Mouse (Mus musculus): ENCODE results near the gene Plcxd3. TPM values are rescaled to one million over a fixed set of nuclear protein-coding genes. Genes with fewer than 3 reads are reported as not detected.

The Plcxd3 gene
- polyA plus RNA-seq, 1 experiment: not detected

DNA sequence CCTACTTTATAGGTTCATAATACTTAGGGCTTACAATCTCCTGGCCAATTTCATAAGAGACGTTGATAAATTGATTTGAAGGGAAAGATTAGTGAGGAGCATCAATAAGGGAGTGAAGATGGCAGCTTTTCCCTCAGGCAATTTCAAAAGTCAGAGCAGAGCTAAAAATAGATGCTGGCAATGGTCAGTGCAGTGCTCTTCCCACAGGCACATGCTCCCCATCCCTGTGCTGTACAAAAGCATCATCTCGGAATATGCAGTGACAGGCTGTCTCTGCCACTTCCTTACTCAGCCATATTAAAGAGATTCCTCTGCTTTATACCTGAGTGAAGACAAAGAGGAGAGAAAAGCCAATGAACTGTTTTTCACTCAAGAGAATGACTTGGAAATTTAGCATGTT is 36.0 kb downstream of the Plcxd3 start:
- WGBS: 69% methylated on average over 2 of the region's 2 CpGs
- TF ChIP-seq CTCF (IDR thresholded peaks at IDR 0.05; ENCODE audit: extremely low read depth, insufficient read depth, insufficient read length, insufficient replicate concordance) (no peak), POLR2A (IDR thresholded peaks at IDR 0.05; ENCODE audit: low read depth, low read length) (no peak)
- no peaks in the 10 kb centered on the region for H3K27me3 ChIP-seq (ENCODE audit: control insufficient read depth, insufficient read depth, low read length)
- no peaks in the 10 kb centered on the region for H3K36me3 ChIP-seq (ENCODE audit: control insufficient read depth, insufficient read depth, low read length)
- no peak overlapping the region for H3K4me3 ChIP-seq (ENCODE audit: extremely low read depth, insufficient read depth, insufficient read length)
- H3K27ac ChIP-seq (ENCODE audit: insufficient read depth, low read length): no peak overlapping the region
- no peaks in the 10 kb centered on the region for H3K4me1 ChIP-seq (ENCODE audit: control insufficient read depth, insufficient read depth, insufficient read length)
- no peak for DNase-seq (ENCODE audit: low read depth in 1 of 2, low spot score in 2 of 2)

- no peak for TF ChIP-seq CTCF (IDR thresholded peaks at IDR 0.05; ENCODE audit: extremely low read depth, insufficient read depth, insufficient read length, insufficient replicate concordance)
- TF ChIP-seq POLR2A (IDR thresholded peaks at IDR 0.05; ENCODE audit: low read depth, low read length): no peak
- Histone ChIP-seq H3K4me1 (ENCODE audit: control insufficient read depth, insufficient read depth, insufficient read length) (no peaks in the 10 kb centered on the region), H3K36me3 (ENCODE audit: control insufficient read depth, insufficient read depth, low read length) (no peaks in the 10 kb centered on the region), H3K4me3 (ENCODE audit: extremely low read depth, insufficient read depth, insufficient read length) (no peak overlapping the region), H3K27ac (ENCODE audit: insufficient read depth, low read length) (no peak overlapping the region), H3K27me3 (ENCODE audit: control insufficient read depth, insufficient read depth, low read length) (no peaks in the 10 kb centered on the region)
- DNase-seq (ENCODE audit: low read depth in 1 of 2, low spot score in 2 of 2): no peak
Observed at GRCm38 (mm10) chr15:4440081-4440480, 64.8 kb downstream of the Plcxd3 start.

- no peak for TF ChIP-seq POLR2A (IDR thresholded peaks at IDR 0.05; ENCODE audit: low read depth, low read length)
- no peak for TF ChIP-seq CTCF (IDR thresholded peaks at IDR 0.05; ENCODE audit: extremely low read depth, insufficient read depth, insufficient read length, insufficient replicate concordance)
- H3K27ac ChIP-seq (ENCODE audit: insufficient read depth, low read length): no peak overlapping the region
- no peaks in the 10 kb centered on the region for H3K4me1 ChIP-seq (ENCODE audit: control insufficient read depth, insufficient read depth, insufficient read length)
- no peak overlapping the region for H3K4me3 ChIP-seq (ENCODE audit: extremely low read depth, insufficient read depth, insufficient read length)
- no peaks in the 10 kb centered on the region for H3K27me3 ChIP-seq (ENCODE audit: control insufficient read depth, insufficient read depth, low read length)
- DNase-seq (ENCODE audit: low read depth in 1 of 2, low spot score in 2 of 2): no peak
- WGBS: 87% methylated on average over 3 of the region's 3 CpGs
- no peaks in the 10 kb centered on the region for H3K36me3 ChIP-seq (ENCODE audit: control insufficient read depth, insufficient read depth, low read length)
Observed at GRCm38 (mm10) chr15:4496182-4496581, 120.9 kb downstream of the Plcxd3 start.

GRCm38 (mm10) chr15:4496984-4497383 is 121.7 kb downstream of the Plcxd3 start:
- Histone ChIP-seq H3K4me1 (ENCODE audit: control insufficient read depth, insufficient read depth, insufficient read length) (no peaks in the 10 kb centered on the region), H3K4me3 (ENCODE audit: extremely low read depth, insufficient read depth, insufficient read length) (no peak overlapping the region), H3K27ac (ENCODE audit: insufficient read depth, low read length) (no peak overlapping the region), H3K36me3 (ENCODE audit: control insufficient read depth, insufficient read depth, low read length) (no peaks in the 10 kb centered on the region), H3K27me3 (ENCODE audit: control insufficient read depth, insufficient read depth, low read length) (no peaks in the 10 kb centered on the region)
- no peak for TF ChIP-seq CTCF (IDR thresholded peaks at IDR 0.05; ENCODE audit: extremely low read depth, insufficient read depth, insufficient read length, insufficient replicate concordance)
- TF ChIP-seq POLR2A (IDR thresholded peaks at IDR 0.05; ENCODE audit: low read depth, low read length): no peak
- WGBS: 82% methylated on average over 2 of the region's 2 CpGs
- DNase-seq (ENCODE audit: low read depth in 1 of 2, low spot score in 2 of 2): no peak

DNA sequence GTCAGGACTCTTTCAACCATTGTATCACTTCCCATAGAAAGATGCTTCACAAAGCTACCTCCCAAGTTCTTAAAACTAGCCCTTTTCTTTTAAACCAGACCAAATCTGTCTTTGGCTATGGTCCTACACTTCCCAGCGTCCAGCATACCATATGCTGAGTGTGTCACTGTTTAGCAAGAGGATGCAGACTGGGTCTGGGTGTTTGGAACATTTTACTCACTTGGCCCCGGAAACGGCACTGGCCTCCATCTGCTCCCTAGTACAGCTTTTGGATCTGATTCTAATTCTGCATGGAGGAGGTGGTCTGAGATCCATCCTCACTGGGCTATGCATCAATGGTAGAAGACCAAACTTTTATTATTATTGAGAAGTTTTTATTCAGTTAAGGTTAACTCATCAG is 122.7 kb downstream of the Plcxd3 start:
- WGBS: 78% methylated on average over 3 of the region's 3 CpGs
- Histone ChIP-seq H3K27me3 (ENCODE audit: control insufficient read depth, insufficient read depth, low read length) (no peaks in the 10 kb centered on the region), H3K27ac (ENCODE audit: insufficient read depth, low read length) (no peak overlapping the region), H3K36me3 (ENCODE audit: control insufficient read depth, insufficient read depth, low read length) (no peaks in the 10 kb centered on the region), H3K4me3 (ENCODE audit: extremely low read depth, insufficient read depth, insufficient read length) (no peak overlapping the region), H3K4me1 (ENCODE audit: control insufficient read depth, insufficient read depth, insufficient read length) (no peaks in the 10 kb centered on the region)
- DNase-seq (ENCODE audit: low read depth in 1 of 2, low spot score in 2 of 2): no peak
- TF ChIP-seq CTCF (IDR thresholded peaks at IDR 0.05; ENCODE audit: extremely low read depth, insufficient read depth, insufficient read length, insufficient replicate concordance) (no peak), POLR2A (IDR thresholded peaks at IDR 0.05; ENCODE audit: low read depth, low read length) (no peak)

DNA sequence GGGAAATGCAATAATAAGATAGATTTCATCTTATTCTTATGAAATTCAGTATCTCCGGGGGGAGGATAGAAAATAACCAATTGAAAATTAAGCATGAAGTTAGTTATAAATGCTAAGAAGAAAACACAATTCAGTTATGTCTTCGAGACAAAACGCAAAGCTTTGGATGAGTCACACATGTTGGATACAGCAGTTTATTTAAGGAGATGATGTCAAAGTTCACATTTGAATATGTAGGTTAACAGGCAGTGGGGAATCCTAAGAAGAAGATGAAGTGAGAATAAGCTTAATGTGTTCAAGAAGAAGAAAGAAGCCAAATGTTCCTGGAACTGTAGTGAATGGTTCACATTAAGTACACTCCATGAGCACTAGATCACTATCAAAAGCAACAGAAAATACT is 128.1 kb downstream of the Plcxd3 start:
- Histone ChIP-seq H3K36me3 (ENCODE audit: control insufficient read depth, insufficient read depth, low read length) (no peaks in the 10 kb centered on the region), H3K4me3 (ENCODE audit: extremely low read depth, insufficient read depth, insufficient read length) (no peak overlapping the region), H3K27ac (ENCODE audit: insufficient read depth, low read length) (no peak overlapping the region), H3K27me3 (ENCODE audit: control insufficient read depth, insufficient read depth, low read length) (no peaks in the 10 kb centered on the region), H3K4me1 (ENCODE audit: control insufficient read depth, insufficient read depth, insufficient read length) (no peaks in the 10 kb centered on the region)
- TF ChIP-seq POLR2A (IDR thresholded peaks at IDR 0.05; ENCODE audit: low read depth, low read length) (no peak), CTCF (IDR thresholded peaks at IDR 0.05; ENCODE audit: extremely low read depth, insufficient read depth, insufficient read length, insufficient replicate concordance) (no peak)
- no peak for DNase-seq (ENCODE audit: low read depth in 1 of 2, low spot score in 2 of 2)
- WGBS: 90% methylated on average over 3 of the region's 3 CpGs

GRCm38 (mm10) chr15:4503826-4504225 is 128.5 kb downstream of the Plcxd3 start:
- Histone ChIP-seq H3K4me3 (ENCODE audit: extremely low read depth, insufficient read depth, insufficient read length) (no peak overlapping the region), H3K36me3 (ENCODE audit: control insufficient read depth, insufficient read depth, low read length) (no peaks in the 10 kb centered on the region), H3K27me3 (ENCODE audit: control insufficient read depth, insufficient read depth, low read length) (no peaks in the 10 kb centered on the region), H3K27ac (ENCODE audit: insufficient read depth, low read length) (no peak overlapping the region), H3K4me1 (ENCODE audit: control insufficient read depth, insufficient read depth, insufficient read length) (no peaks in the 10 kb centered on the region)
- no peak for DNase-seq (ENCODE audit: low read depth in 1 of 2, low spot score in 2 of 2)
- WGBS: 77% methylated on average over 4 of the region's 4 CpGs
- TF ChIP-seq CTCF (IDR thresholded peaks at IDR 0.05; ENCODE audit: extremely low read depth, insufficient read depth, insufficient read length, insufficient replicate concordance) (no peak), POLR2A (IDR thresholded peaks at IDR 0.05; ENCODE audit: low read depth, low read length) (no peak)

All from spleen, adult 2 months (tissue).